Mouse (Mus musculus): Measurements from ENCODE around the gene Crtam. TPM values are rescaled to one million over a fixed set of nuclear protein-coding genes. Genes with fewer than 3 reads are reported as not detected.

The Crtam gene
- polyA plus RNA-seq, 1 experiment = 0.06 TPM

DNA sequence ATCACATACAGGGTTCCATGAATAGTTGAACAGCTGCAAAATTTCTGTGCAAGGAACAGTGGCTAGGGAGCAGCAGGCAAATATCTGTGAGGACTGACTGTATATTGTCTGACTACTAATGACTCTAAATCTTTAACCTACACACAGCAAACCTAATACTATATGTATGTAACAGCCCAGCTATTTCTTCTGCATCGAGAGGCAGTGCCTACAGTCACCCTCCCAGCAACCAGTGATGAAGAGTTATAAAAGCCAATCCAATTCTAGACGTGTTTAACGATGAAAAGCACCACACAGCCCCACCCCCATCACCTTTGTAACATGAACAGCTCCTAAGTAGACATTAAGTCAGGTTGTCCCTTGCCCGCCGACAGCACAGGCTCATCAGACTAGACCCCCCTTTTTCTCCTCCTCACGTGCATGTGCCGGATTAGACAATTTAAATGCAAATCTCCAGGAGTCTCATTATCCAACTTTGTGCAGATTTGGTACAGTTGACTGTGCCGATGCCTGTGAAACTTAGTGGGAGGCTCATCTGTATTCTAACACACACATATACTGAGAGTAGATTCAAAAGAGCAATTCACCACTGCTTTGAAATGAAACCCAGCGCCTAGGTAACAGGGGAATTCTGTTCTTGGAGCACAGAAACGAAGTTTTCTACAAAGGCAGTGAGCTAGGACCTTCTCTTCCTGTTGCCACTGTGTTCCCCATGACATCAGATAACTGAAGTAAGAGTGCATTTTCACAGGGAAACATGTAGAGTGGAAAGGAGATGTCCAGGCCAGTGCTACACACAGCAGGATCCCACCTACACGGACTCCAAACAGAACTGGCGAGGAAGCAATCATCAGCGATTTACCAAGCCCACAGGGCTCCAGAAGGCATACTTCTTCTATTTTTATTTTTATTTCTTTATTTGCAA, 7.3 kb upstream of the Crtam start:
- DNase-seq (ENCODE audit: extremely low spot score in 1 of 2, low spot score in 1 of 2) = peak in 1 of 2 experiments; percentile 48

DNA sequence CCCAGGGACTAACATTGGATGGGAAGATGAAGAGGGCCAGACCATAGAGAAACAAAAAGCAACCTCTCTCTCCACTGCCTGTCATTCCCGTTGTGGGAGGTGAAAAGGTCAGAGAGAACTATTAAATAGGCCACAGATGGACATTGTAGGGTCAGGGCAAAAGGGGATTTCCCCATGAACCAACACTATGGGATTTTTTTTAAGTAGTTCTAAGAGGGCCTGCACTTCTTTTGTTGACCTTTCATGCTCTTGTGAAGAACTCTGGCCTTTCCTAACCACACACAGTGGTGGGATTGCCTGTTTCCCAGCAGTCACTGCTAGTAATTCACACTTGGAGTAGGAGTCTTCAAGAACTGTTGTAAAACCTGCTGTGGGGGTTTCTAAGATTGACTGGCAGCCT, 3.4 kb upstream of the Crtam start:
- DNase-seq (ENCODE audit: extremely low spot score in 1 of 2, low spot score in 1 of 2) = no peak

DNA sequence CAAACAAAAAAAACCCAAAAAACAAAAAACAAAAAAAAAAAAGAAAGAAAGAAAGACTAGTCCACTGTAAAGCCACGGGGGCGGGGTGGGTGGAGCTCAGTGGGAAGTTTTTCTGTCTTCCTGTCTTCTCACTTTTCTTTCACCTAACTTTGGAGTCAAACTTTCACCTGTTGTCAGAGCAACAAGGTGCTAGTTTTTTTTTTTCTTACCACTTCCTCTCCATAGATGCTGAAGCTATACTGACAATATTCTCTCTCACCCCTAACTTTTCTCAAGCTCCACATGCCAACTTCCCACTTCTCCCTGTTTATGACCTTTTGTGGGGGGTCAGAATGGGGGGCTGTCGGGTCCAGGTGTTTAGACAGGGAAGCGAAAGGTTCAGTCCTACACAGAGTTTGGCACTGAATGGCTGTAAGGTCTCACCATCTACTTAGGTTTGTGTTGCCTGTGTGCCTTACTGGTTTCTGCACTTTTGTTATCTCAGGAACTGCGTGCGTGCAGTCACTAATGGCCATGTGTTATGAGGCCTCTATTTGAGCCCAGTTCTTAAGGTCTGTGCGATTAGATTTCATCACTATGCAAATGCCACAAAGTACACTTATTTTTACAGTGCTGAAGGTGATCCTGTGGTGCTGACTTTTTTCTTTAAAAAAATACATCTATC, 7.2 kb downstream of the Crtam start:
- no peak for DNase-seq (ENCODE audit: extremely low spot score in 1 of 2, low spot score in 1 of 2)

DNA sequence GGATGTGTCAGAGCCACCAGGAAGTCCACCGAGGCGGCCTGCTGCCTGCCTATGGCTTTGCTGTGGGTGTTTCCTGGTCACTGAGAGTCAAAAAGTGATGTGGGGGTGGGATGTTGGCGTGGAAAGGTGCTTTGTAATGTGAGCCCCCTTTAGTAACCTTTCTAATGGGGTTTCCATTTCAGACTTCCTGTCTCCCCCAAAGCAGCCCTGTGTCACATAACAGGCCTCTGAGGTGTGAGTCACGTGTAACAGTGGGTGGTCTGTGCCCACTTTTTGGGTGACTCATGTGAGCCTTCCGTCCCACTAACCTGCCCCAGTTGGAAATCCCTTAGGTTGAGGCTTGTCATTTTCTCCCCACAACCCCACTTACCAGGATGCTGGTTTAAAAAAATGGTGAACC, 10.4 kb downstream of the Crtam start:
- no peak for DNase-seq (ENCODE audit: extremely low spot score in 1 of 2, low spot score in 1 of 2)

DNA sequence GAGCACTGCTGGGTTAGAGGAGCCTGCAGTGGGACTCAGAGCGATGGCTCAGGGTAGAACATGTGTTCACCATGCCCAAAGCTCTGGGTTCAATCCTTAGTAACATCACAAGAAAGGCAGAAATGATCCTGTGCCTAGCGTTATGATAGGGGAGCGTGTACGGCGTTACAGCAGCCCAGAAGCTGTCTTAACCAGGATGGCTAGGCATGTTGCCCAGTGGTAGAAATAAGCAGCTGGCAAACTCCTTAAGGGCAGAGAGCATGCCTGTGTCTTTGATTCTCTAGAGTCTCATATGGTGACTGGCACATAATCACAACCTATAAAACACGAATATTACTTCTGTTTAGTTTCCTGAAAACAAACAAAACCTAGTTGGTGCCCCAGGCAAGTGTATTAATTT, 12.9 kb downstream of the Crtam start:
- DNase-seq (ENCODE audit: extremely low spot score in 1 of 2, low spot score in 1 of 2) = no peak

DNA sequence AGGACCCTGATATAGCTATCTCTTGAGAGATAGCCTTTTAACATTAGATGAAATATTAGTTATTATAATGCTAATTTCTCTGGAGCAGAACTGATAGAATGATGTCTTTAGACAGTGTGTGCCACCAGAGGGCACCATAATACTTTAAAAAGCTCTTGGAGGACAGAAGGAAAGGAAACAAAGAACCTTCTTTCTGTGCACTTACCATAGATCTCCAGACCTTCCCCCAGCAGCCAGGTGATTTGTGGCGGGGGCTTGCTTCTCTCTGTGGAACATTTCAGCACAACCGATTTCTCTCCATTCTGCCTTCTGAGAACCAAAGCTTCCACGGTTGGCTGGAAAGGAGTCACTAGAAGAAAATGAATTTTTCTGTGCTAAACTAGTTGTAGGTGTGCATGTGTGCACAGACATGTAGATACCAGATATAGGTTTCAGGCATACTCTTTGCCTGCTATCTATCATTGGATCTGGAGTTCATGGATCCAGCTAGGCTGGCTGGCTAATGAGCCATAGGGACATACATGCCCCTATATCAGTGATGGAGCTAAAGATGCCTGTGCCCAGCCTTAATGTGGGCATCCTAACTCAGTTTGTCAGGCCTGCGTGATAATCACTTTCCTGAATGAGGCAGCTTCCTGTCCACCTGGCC, 14.4 kb downstream of the Crtam start:
- DNase-seq (ENCODE audit: extremely low spot score in 1 of 2, low spot score in 1 of 2) = peak; percentile 18 to 89

DNA sequence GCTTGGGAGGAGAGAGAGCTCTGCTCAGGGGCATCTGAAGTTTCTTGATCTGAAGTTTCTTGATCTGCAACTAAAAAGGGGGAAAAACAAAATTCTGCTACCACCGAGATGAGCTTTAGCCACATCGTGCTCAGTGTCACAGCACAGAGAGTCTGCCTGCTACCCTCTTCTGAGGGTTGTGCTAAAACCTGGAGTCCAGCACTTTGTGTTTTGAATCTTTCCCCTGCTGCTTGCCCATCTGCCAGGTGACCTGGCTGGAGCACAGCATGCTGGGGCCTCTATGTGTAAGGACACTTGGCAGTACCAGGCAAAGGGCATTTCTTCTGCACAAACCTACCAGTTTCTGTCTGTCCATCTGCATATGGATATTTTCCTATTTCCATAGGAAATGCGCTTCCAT, 20.1 kb downstream of the Crtam start:
- no peak for DNase-seq (ENCODE audit: extremely low spot score in 1 of 2, low spot score in 1 of 2)

DNA sequence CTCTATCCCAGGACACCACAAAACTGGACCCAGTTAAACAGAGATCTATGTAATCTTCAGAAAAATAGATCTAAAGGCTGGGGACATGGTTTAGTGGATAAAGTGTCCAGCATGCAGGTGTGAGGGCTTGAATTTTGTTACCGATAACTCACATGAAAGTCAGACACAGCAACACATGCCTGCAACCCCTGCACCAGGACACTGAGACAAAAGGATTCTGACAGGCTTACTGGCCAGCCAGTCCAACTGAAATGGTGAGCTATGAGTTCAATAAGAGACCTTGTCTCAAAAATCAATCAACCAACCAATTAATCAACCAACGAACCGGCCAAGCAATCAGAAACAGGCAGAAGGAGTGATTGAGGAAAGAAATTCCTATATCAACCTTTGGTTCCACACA, 20.7 kb downstream of the Crtam start:
- no peak for DNase-seq (ENCODE audit: extremely low spot score in 1 of 2, low spot score in 1 of 2)

DNA sequence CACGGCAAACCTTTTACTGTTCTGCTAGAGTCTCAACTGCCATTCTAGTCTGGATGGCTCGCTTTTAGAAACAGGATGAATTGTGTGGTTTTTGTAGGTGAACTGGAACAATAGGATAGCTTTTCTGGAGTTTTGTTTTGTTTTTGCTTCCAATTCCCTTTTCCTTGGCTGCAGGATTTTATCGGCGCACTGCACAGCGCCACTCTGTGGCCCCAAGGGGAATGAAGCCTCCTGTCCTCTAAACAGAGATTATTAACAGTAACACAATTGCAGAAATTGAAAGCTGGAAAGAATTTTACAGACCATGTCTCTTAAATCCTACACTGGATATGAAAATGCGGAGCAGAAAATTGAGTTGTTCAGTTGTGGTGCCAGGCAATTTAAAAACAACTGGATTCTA, 21.9 kb downstream of the Crtam start:
- DNase-seq (ENCODE audit: extremely low spot score in 1 of 2, low spot score in 1 of 2) = peak in 1 of 2 experiments; percentile 45

DNA sequence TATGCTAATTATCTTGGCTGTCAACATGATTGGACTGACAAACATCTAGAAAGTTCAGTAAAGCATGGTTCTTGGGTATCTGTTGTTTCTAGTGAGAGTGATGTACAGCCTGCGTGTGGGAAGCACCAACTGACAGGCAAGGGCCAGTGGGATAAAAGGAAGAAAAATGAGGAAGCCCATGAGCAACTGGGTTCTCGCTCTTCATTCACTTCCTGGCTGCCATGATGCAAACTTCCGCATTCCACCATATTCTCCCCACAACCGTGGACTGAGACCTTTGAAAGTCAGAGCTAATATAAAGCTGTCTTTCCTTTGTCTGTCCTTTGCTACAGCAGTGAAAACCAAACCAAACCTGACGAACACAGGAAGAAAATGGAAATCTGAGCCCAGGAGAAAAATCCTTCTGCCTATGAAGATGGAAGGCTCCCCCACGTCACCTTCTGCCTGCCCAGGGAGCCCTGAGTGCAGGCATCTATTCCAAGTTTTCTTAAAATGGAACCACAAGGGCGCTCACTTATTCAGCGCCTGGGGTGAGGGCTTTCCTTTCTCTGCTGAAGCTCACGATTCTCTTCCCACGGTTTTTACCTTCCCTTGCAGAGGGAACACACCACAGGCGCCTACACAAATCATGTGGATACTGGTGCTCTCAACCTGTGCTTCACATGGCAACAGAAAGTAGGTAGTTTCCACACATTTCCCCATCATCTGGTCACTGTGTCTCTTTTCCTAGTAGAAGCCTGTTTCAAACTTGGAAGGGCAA, 30.2 kb downstream of the Crtam start:
- peak in 1 of 2 experiments; percentile 53 for DNase-seq (ENCODE audit: extremely low spot score in 1 of 2, low spot score in 1 of 2)

DNA sequence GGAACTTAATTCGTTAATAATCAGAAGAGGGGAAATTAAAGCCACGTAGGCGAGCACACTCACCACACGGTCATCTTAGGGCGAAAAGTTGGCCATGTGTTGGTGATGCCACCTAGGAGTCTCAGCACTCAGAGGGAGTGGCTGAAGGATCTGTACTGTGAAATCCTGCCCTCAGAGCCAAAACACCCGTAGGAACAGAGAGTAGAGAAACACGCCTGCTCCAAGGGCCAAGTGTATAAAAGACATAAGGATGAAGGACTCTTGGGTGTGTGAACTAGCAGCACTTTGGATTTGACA, 40.1 kb downstream of the Crtam start:
- DNase-seq (ENCODE audit: extremely low spot score in 1 of 2, low spot score in 1 of 2) = no peak

DNA sequence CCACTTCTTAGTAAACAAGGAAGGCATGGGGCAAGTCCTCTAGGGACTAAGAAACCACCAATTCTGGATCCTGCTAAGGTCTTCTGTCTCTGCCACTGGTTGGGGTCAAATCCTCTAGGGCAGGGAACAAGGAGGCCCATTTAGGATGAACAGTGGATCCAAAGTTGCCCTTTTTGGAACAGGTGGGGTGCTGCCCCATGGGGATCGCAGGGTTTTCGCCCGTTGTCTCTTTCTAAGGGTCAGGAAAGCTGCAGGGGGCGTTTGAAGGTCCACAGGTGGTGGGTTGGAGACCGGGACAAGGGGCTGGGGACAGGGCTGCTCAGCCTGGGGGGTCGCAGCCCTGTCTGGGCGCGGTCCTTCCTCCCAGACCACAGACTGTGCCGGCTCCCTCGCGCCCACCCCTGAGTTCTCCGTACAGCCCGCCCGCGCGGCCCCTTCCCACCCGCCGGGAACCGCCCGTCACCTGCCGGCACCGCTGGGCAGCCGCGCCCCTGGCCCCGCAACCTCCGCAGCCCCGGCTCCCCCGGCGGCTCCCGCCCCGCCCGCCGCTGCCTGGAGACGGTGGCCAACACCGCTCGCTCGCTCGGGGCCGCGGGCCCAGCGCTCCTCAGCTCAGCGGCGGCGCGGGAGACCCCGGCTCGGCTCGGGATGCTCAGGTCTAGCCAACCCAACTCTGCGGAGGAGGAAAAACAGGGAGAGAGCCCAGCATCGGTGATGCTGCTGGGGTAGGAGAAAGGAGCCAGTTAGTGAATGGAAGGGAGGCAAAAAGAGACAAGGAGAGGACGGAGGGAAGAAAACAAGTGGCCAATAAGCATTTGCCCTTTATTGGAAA, 40.6 kb downstream of the Crtam start, which contains the start of gene Jhy:
Gene Jhy, minus strand, starts transcription at position 533 of the 832 bp plus-strand sequence.
- DNase-seq (ENCODE audit: extremely low spot score in 1 of 2, low spot score in 1 of 2) = no peak

DNA sequence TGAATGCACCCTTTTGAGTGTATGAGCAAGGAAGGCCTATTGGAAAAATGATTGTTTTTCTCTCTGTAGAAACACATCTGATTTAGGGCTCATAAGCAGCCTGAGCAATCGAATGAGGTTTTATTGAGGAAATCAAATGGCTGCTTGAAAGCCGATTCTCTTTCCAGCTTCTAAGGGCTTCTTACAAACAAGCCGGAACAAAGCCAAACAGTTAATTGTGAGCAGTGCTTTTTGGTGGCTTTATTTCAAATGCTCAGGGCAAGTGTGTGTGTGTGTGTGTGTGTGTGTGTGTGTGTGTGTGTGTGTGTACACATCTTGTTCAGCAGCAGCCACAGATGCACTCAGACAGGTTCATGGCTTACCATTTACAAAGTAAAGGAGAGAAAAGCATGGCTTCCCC, 43.0 kb downstream of the Crtam start:
- DNase-seq (ENCODE audit: extremely low spot score in 1 of 2, low spot score in 1 of 2) = no peak

DNA sequence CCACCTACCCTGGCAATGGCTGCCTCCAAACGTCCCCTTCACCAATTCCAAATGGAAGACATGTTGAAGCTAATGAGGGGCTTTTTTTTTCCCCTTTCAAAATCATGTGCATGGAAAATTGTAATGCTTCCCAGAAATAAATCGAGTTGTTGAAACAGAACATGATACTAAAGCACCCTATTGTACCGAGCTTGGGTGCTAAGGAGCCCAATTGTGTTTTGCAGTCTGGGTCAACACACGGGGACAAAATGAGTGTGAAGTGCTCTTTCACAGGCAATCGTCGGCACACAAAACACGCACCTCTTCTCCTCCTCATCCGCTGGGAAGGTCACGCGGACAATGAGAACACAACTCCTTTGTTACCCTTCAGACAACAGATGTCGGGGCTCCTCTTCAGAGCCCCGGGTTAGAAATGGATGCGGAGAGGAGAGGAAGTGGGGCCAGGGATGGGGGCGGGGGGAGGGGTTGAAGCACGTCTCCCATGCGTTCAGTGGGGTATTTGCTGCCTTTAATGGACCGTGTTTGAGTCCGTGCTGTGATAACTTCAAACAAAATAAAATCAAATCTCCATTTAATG, 55.3 kb downstream of the Crtam start:
- no peak for DNase-seq (ENCODE audit: extremely low spot score in 1 of 2, low spot score in 1 of 2)

DNA sequence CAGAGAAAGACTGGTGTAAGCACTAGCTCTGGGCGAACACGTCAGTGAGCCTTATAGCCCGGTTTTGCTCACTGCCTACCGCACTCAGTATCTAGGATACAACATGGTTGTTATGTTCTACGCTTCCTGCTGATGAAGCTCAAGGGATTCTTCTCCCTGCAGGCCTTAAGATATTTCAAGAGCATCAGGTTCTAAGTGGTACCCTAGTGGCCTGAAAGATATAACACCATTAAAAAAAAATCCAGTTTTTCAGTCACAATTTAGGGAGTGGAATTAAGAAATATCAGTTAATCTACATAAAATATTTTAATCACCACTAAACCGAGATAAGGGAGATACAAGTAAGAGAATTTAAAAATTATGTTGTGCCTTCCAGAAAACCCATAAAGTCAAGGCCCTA, 56.0 kb downstream of the Crtam start:
- no peak for DNase-seq (ENCODE audit: extremely low spot score in 1 of 2, low spot score in 1 of 2)

DNA sequence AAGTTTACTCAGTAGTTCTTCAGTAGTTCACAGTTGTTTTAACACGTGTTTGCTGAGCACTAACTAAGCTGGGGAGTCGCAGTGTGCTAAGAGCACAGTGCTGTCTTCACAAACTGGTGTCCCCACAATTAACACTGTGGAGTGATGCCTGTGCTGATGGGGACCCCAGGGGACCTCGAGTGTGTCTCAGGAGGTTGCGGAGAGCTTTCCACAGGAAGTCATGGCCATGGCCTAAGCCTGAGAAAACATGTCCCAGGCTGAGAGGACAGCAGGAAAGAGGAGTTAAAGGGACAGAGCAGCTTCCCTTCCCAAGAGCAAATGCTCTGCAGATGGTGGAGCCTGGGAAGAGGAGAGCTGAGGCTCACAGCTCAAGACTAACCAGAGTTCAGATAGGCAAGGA, 57.3 kb downstream of the Crtam start:
- no peak for DNase-seq (ENCODE audit: extremely low spot score in 1 of 2, low spot score in 1 of 2)

DNA sequence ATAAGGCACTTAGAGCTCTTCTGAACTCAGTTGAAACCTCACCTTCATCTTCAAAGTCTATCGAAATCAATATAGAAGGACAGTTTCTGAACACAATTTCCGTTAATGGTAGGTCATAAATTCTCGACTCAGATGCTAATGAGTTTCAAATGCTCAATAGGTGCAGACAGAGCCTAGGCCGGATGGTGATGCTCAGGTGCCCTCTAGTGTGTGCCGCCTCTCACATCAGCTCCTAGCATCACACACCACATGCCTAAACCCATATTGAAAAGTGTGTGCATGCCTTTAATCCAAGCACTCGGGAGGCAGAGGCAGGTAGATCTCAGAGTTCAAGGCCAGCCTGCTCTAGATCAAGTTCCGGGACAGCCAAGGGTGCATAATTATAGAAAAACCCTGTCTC, 67.0 kb downstream of the Crtam start:
- peak in 1 of 2 experiments; percentile 12 for DNase-seq (ENCODE audit: extremely low spot score in 1 of 2, low spot score in 1 of 2)

DNA sequence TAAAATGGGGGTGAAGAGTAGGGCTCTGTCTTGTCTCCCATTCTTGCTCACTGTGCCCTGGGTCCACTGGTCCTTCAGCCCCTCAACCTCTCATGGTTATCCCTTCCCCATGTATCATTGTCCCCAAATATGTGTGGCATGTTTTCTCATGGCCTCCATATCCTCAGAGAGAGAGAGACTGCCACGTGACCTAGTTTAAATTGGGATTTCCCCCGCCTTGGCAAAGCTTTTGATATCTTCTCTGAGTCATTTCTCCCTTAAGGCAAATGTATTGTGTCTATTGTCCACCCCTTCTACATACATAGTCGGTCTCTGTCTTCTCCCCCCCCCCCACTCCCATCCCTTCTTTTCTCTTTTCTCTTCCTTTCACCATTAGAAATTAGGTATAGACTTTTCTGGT, 71.1 kb downstream of the Crtam start:
- DNase-seq (ENCODE audit: extremely low spot score in 1 of 2, low spot score in 1 of 2) = no peak

DNA sequence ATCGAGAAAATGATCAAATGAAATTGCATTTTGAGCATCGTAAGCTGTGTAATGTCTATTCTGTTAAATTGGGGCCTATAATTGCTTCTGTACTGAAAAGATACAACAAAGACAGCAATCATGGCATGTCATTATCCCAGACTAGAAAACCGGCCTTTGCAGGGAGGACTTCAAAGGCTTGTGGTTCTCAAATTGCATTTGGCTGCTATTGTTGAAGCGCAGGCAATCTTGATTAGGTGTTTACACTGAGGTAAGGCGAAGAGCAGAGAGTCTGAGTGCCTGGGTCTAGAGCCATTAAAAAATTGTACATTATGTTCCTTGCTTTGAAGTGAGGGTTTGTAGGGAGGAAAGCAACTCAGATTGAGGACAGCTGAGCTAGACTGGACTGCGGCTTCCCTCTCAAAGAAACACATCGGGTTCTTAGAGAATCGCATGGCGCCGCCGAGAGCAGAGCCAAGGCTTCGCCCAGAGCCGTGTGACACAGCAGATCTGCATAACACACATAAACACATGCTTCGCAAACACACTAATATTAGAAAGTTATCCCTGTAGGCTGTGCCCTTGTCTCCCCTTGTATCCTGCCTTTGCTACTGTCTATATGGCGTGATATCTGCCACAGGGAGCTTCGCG, 77.0 kb downstream of the Crtam start:
- no peak for DNase-seq (ENCODE audit: extremely low spot score in 1 of 2, low spot score in 1 of 2)

Measured in frontal cortex, adult 2 months (tissue).